Mouse (Mus musculus): ENCODE measurements around the gene 4933402J07Rik.

4933402J07Rik gene

DNA sequence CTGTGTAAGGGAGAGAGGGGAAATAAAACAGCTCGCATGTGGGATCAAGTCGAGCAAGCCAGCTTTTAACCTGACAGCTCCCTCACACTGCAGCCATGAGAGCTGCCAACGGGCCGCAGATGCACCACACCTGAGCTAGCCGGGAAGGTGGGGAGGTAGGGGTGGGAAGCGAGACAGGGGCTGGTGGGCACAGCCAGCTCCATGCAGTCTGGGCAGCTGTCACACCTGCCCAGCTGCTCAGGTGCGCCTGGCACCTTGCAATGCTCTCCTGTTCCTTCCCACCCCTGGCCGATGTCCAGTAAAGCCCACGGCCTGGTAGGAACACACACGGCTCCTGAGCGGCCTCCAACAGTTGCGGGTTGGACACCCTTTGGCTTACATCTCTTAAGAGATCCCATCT is 57.5 kb downstream of the 4933402J07Rik start:
- no peak for DNase-seq

DNA sequence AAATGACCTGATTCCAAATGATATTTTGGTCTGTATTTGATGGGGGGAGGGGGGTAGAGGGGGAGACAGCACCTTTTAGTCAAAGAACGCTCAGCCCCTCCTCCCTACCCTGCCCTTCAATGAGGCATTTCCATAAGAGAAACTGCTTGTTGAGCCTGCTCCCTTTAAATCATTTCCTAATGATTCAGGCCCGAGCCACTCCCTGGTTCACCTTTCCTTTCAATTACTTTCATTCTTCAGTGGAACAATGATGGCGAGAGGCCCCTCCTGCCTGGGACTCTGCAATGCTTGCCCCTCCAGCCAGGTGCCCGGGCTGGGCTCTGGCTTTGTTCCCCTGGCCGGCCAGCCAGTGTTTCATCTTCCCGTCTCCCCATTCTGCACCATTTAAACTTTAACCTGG is 66.0 kb downstream of the 4933402J07Rik start:
- no peak for DNase-seq

DNA sequence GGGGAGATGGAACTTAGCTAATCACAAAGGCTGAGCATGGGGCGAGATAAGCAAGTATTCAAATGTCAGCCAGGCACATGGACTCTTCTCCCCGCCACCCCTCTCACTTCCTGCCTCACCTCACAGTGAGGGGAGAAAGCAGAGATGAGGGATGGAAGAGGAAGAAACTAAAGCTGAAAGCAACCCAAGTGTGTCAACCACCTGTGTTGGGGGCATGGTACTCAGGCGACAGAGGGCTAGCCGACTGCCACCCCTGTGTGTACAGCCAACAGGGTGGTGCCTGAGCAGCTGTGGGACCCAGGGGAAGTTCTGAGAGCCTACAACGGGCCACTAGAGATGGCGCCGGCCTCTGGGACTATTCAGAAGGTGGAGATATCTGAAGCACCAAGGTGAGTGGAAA is 68.1 kb downstream of the 4933402J07Rik start:
- no peak for DNase-seq

DNA sequence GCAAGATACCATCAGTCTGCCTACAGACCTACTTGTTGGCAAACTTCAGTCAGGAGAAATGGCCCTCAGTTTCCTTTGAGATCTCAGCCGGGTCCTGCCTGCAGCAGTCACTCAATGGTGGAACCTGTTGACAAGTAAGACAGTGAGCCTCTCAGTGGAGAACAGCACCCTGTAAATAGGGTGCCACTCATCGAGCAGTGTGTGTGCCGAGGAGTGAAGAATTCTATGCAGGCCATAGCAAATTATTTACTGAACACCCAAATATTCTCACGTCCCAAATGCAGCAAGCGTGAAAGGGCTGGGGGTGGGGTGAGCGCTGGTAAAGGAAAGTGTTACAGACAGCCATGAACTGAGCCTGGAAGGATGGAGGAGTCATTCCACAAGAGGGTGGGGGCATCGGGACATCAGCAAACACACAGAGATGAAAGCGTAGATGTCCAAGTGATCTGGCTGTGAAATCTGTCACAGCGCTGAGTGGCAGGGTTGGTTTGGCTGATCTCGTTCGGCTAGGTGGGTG is 72.6 kb downstream of the 4933402J07Rik start:
- DNase-seq: no peak
